Mouse (Mus musculus): ENCODE results near the gene Tmem135. TPM values are rescaled to one million over a fixed set of nuclear protein-coding genes. Genes with fewer than 3 reads are reported as not detected.
A peak's percentile ranks its signal among the peaks of the same experiment; 100 is the strongest.

Tmem135 gene
- polyA plus RNA-seq, 1 experiment: 13.1 TPM

DNA sequence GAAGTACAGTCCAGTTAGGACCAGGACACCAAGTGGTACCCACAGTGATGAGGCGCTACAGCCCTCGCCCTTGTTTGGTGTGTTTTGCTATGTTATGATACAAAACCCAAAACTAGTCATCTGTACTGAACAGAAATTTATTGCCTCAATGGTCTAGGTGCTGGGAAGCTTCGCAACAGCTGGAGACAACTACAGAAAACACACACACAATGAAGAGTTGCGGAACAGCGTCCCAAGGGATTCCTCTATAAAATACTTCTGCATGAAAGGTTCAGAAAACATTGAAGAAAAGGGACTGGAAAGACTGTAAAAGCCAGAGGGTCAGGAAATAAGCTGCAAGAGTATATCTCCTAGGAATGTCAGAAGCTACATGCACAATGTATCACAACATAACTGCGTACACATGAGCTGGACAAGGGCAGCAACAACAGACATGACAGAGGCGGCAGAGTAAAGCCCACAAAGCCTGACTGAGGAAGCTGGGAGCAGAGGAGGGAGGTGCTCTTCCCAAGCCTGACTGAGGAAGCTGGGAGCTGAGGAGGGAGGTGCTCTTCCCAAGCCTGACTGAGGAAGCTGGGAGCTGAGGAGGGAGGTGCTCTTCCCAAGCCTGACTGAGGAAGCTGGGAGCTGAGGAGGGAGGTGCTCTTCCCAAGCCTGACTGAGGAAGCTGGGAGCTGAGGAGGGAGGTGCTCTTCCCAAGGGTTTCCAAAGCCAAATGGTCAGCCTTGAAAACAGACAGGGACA, 137.8 kb downstream of the Tmem135 start:
- Histone ChIP-seq H3K79me2 (ENCODE audit: control insufficient read depth, insufficient read depth) (peaks cover 4% of the 10 kb centered on the region), H3K4me3 (no peak overlapping the region), H3K4me2 (ENCODE audit: low read depth) (no peak overlapping the region), H3ac (ENCODE audit: control insufficient read depth, insufficient read length) (no peak overlapping the region), H3K27me3 (ENCODE audit: control insufficient read depth, insufficient read depth, insufficient read length) (no peaks in the 10 kb centered on the region), H3K36me3 (ENCODE audit: control insufficient read depth, insufficient read depth) (no peaks in the 10 kb centered on the region)
- TF ChIP-seq CEBPB (IDR thresholded peaks at IDR 0.05; ENCODE audit: insufficient read depth, poor library complexity, severe bottlenecking) (0 out of 2 replicates have a peak, but pooled peaks have one; percentile 2), MYOD1 (IDR thresholded peaks at IDR 0.05; ENCODE audit: control insufficient read depth in 1 of 3, insufficient read length in 2 of 3, low read depth in 2 of 3) (no peak)

DNA sequence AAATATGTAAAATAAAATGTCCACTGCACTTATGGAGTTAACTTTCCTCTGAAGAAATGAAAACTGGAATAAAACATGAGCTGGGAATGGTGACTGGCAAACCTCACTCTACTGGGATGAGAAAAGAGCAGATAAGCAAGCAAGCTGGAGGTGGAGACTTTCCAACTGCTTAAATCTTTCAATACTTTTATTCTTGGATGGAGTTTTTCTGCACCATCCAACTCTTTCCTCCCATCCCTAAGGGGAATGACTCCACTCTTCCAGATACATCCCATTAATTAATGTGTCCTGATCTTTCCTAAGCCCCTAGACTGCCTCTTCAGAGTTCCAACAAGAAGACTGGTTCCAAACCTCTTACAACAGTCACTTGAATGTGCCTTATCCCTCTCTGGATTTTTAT, 143.1 kb downstream of the Tmem135 start:
- Histone ChIP-seq H3ac (ENCODE audit: control insufficient read depth, insufficient read length) (no peak overlapping the region), H3K36me3 (ENCODE audit: control insufficient read depth, insufficient read depth) (no peaks in the 10 kb centered on the region), H3K4me2 (ENCODE audit: low read depth) (no peak overlapping the region), H3K4me3 (no peak overlapping the region), H3K79me2 (ENCODE audit: control insufficient read depth, insufficient read depth) (no peaks in the 10 kb centered on the region), H3K27me3 (ENCODE audit: control insufficient read depth, insufficient read depth, insufficient read length) (no peaks in the 10 kb centered on the region)
- TF ChIP-seq POLR2AphosphoS2 (IDR thresholded peaks at IDR 0.05; ENCODE audit: insufficient read length, low read depth) (no peak), MYOG (IDR thresholded peaks at IDR 0.05; ENCODE audit: control insufficient read depth in 1 of 3, insufficient read depth in 1 of 3, insufficient read length in 2 of 3, low read depth in 2 of 3) (no peak), E2F4 (IDR thresholded peaks at IDR 0.05; ENCODE audit: insufficient read depth) (no peak), MYOD1 (IDR thresholded peaks at IDR 0.05; ENCODE audit: control insufficient read depth in 1 of 3, insufficient read length in 2 of 3, low read depth in 2 of 3) (no peak), TCF3 (IDR thresholded peaks at IDR 0.05; ENCODE audit: insufficient read length, low read depth) (no peak), MAX (IDR thresholded peaks at IDR 0.05; ENCODE audit: low read depth) (no peak), SRF (IDR thresholded peaks at IDR 0.05; ENCODE audit: control insufficient read depth, insufficient read length, low read depth) (no peak), CEBPB (IDR thresholded peaks at IDR 0.05; ENCODE audit: insufficient read depth, poor library complexity, severe bottlenecking) (no peak), POLR2A (IDR thresholded peaks at IDR 0.05; ENCODE audit: insufficient read length, low read depth) (no peak), USF1 (IDR thresholded peaks at IDR 0.05; ENCODE audit: low read depth) (no peak), REST (IDR thresholded peaks at IDR 0.05; ENCODE audit: insufficient read depth, insufficient read length) (no peak), TCF12 (IDR thresholded peaks at IDR 0.05; ENCODE audit: insufficient read depth, poor library complexity, severe bottlenecking) (no peak)

GRCm38 (mm10) chr7:89258832-89259231, 145.2 kb downstream of the Tmem135 start:
- no peak overlapping the region for H3K4me3 ChIP-seq
- H3ac ChIP-seq (ENCODE audit: control insufficient read depth, insufficient read length): no peak overlapping the region
- H3K36me3 ChIP-seq (ENCODE audit: control insufficient read depth, insufficient read depth): no peaks in the 10 kb centered on the region
- H3K27me3 ChIP-seq (ENCODE audit: control insufficient read depth, insufficient read depth, insufficient read length): no peaks in the 10 kb centered on the region
- no peaks in the 10 kb centered on the region for H3K79me2 ChIP-seq (ENCODE audit: control insufficient read depth, insufficient read depth)
- no peak for TF ChIP-seq MYOG (IDR thresholded peaks at IDR 0.05; ENCODE audit: control insufficient read depth in 1 of 3, insufficient read depth in 1 of 3, insufficient read length in 2 of 3, low read depth in 2 of 3)
- TF ChIP-seq MYOD1 (IDR thresholded peaks at IDR 0.05; ENCODE audit: control insufficient read depth in 1 of 3, insufficient read length in 2 of 3, low read depth in 2 of 3): no peak
- TF ChIP-seq SRF (IDR thresholded peaks at IDR 0.05; ENCODE audit: control insufficient read depth, insufficient read length, low read depth): no peak
- no peak for TF ChIP-seq USF1 (IDR thresholded peaks at IDR 0.05; ENCODE audit: low read depth)
- TF ChIP-seq TCF3 (IDR thresholded peaks at IDR 0.05; ENCODE audit: insufficient read length, low read depth): no peak
- no peak for TF ChIP-seq TCF12 (IDR thresholded peaks at IDR 0.05; ENCODE audit: insufficient read depth, poor library complexity, severe bottlenecking)
- no peak for TF ChIP-seq POLR2AphosphoS2 (IDR thresholded peaks at IDR 0.05; ENCODE audit: insufficient read length, low read depth)
- TF ChIP-seq MAX (IDR thresholded peaks at IDR 0.05; ENCODE audit: low read depth): no peak
- TF ChIP-seq CEBPB (IDR thresholded peaks at IDR 0.05; ENCODE audit: insufficient read depth, poor library complexity, severe bottlenecking): no peak
- TF ChIP-seq E2F4 (IDR thresholded peaks at IDR 0.05; ENCODE audit: insufficient read depth): no peak
- TF ChIP-seq POLR2A (IDR thresholded peaks at IDR 0.05; ENCODE audit: insufficient read length, low read depth): no peak
- no peak for TF ChIP-seq REST (IDR thresholded peaks at IDR 0.05; ENCODE audit: insufficient read depth, insufficient read length)
- no peak overlapping the region for H3K4me2 ChIP-seq (ENCODE audit: low read depth)

- no peak overlapping the region for H3K4me2 ChIP-seq (ENCODE audit: low read depth)
- no peak overlapping the region for H3ac ChIP-seq (ENCODE audit: control insufficient read depth, insufficient read length)
- H3K4me3 ChIP-seq: no peak overlapping the region
- no peak for TF ChIP-seq TCF3 (IDR thresholded peaks at IDR 0.05; ENCODE audit: insufficient read length, low read depth)
- no peak for TF ChIP-seq POLR2AphosphoS2 (IDR thresholded peaks at IDR 0.05; ENCODE audit: insufficient read length, low read depth)
- TF ChIP-seq MYOG (IDR thresholded peaks at IDR 0.05; ENCODE audit: control insufficient read depth in 1 of 3, insufficient read depth in 1 of 3, insufficient read length in 2 of 3, low read depth in 2 of 3): no peak
- no peak for TF ChIP-seq SRF (IDR thresholded peaks at IDR 0.05; ENCODE audit: control insufficient read depth, insufficient read length, low read depth)
- TF ChIP-seq MYOD1 (IDR thresholded peaks at IDR 0.05; ENCODE audit: control insufficient read depth in 1 of 3, insufficient read length in 2 of 3, low read depth in 2 of 3): no peak
- TF ChIP-seq CEBPB (IDR thresholded peaks at IDR 0.05; ENCODE audit: insufficient read depth, poor library complexity, severe bottlenecking): no peak
- no peak for TF ChIP-seq USF1 (IDR thresholded peaks at IDR 0.05; ENCODE audit: low read depth)
- no peak for TF ChIP-seq MAX (IDR thresholded peaks at IDR 0.05; ENCODE audit: low read depth)
- TF ChIP-seq TCF12 (IDR thresholded peaks at IDR 0.05; ENCODE audit: insufficient read depth, poor library complexity, severe bottlenecking): no peak
- TF ChIP-seq POLR2A (IDR thresholded peaks at IDR 0.05; ENCODE audit: insufficient read length, low read depth): no peak
- no peak for TF ChIP-seq E2F4 (IDR thresholded peaks at IDR 0.05; ENCODE audit: insufficient read depth)
- no peak for TF ChIP-seq REST (IDR thresholded peaks at IDR 0.05; ENCODE audit: insufficient read depth, insufficient read length)
- H3K36me3 ChIP-seq (ENCODE audit: control insufficient read depth, insufficient read depth): no peaks in the 10 kb centered on the region
- no peaks in the 10 kb centered on the region for H3K79me2 ChIP-seq (ENCODE audit: control insufficient read depth, insufficient read depth)
- no peaks in the 10 kb centered on the region for H3K27me3 ChIP-seq (ENCODE audit: control insufficient read depth, insufficient read depth, insufficient read length)
Measured at GRCm38 (mm10) chr7:89257871-89258502, 146.0 kb downstream of the Tmem135 start.
